Mouse (Mus musculus) right cerebral cortex, postnatal 4 days (tissue): ENCODE data around the gene Tmem243.

ENCODE experiments used
- DNase-seq: peaks from one replicate; pipeline ENCODE4 v3.0.0-alpha.2; 2022

Gene Tmem243

DNA sequence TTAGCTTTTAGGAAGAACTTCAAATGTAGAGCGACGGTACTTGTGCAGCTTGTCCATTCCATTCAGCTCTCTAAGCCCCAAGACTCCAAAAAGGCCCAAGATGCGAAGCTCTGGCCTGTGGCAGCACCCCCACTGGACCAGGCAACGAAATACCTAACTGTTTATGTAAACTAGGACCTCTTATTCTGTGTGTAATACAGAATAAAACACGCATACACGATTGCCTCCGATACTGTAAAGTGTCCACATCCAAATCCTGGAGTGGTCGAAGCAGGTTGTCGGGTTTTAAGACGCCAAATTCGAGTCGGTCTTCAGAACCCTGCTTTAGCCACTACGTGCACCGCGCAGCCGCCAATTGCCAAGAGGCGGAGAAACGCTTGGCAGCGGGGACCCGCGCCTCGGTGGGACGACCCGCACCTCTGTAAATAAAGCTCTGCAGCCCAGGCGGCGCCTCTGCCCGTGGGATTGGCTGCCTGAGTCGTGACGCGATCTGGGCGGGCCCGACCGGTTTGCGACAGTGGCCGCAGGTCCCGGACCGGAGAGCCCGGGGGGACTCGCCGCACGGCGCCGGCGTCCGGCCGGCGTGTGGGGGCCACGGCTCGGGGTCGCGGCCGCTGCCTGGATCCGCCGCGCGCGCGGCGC lies at the start of gene Tmem243:
Gene Tmem243, plus strand, starts transcription at position 462 of the 642 bp plus-strand sequence.
- peak; percentile 74 for DNase-seq

DNA sequence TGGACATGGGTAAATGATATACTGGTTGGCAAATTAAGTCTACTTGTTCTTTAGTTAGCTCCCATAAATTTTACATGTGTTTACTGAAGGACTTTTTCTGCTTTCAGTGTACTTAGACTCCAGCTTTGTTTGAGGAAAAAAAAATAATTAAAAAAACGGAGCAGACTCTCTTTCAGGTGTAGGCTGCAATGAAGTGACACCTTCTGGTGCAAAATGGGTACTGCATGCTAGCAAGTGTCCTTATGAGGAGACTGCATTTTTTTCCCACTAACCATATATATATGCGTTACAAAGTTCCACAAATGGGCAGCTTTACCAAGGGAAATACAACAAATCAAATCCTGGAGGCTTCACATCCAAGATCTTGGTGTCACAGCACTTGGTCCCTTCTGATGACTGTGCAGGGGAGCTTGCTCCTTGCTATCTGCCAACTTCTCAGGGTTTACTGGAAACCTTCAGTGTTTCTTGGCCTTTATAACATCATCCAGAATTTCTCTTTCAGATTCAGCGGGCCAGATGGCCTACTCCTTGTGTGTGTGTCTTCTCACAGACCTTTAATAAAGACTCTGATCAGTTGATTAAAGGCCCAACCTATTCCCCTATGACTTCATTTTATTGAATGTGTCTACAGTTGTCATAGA lies 44.3 kb upstream of the Tmem243 start:
- DNase-seq = peak; percentile 66

DNA sequence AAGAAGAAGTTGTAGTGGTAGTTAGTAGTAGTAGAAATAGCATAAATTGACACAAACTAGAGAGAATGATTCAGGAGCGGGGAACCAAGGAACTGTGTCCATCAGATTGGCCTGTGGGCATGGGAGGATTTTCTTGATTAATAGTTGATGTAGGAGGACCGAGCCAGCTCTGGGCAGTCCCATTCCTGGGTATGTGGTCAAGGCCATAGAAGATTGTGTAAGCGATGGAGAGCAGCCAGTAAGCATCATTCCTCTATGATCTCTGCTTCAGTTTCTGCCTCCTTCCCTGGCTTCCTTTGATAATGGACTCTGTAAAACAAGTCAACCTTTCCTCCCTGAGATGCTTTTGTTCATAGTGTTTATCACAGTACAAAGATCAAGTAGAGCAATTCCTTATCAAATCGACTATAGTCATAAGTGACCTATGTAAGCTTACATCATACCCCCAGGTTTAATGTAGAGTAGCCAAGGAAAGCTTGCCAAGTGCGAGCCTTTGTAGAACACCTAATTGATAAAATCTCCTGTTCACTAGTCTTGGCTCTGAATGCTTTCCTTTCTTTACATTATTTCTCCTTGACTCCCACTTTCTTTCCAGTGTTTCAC lies 43.1 kb upstream of the Tmem243 start:
- no peak for DNase-seq

DNA sequence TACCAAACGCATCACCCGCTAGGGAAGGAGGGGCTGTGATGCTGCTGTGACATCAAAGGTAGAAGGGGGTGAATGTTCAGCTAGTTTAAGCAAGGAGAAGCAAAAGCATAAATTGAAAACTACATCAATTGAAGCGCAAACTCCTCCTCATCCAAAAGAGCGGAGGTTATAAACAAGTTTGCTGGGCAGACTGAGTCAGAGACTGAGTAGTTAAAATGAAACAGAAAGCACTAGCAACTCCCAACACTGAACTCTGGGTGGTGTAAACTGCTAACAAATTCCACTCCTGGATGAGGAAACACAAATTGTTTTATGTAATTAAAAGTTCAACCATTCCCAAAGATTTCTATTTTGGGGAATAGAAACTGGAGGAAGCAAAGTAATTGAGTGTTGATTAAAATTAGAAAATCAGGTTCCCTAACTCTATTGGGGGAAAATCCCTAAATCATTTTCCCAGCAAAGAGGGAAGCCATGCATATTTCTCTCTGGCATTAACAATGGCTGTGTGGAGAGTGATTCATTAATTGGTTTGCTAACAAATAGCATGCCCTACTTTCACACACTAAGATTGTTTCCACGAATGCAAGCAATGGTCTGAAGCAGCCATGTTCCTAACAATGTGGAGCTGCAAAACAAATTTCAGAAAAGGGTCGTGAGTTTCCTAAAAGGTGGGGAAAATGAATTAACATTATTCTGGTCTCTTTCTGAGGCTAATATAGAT lies 41.0 kb upstream of the Tmem243 start:
- DNase-seq = no peak

DNA sequence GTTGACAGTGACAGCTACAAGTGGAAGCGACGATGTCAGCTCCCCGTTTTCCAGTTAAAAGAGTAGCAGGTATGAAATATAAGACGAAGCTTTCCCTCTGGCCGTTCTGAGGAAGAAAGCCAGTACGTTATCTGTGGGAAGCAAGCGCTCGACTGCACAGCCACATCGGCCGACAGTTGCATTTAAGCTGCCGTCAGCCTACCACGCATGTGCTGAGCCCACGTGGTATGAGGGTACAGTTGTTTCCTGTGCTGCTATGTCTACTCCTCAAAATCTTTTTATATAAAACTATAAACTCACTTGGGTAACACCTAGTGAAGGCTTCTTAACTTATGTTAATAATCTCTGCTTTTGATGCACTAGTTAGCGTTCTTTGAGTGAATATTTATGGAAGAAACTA lies 40.2 kb upstream of the Tmem243 start:
- no peak for DNase-seq

DNA sequence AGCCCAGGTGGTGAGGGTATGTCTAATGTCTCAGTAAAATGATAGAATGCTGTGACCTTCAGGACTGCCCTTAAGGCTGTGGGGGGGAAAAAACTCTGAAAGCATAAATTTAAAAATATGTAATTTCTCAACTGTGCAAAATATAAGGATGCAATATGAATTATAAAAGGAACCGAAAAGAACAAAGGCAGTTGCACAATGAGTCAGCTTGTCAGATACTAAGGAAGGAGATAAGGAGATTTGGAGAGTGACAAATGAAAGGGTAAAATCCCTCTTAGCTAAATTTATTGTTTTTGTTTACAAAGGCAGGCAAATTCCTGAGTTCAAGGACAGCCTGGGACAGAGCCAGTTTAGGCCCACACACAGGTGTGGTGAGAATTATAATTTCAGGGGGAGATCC lies 36.3 kb upstream of the Tmem243 start:
- DNase-seq = no peak

DNA sequence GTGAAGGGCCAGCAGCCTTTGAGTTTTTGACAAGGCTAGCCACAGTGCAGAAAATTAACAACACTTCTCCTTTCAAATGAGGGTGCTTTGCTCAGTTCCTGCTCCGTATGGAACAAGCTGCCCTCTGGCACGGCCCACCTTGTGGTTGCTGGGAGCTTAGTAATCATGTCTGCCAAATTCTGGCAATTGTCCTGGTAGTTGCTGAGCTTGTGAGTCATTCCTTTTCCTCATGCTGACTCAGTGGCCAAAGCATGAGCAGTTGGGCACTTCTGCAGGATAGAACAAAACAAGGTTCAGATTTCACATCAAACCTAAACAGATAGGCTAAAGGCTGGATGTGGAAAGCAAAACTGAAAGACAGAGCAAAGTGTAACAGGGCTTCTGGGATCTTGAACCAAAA lies 31.6 kb upstream of the Tmem243 start:
- DNase-seq = no peak

DNA sequence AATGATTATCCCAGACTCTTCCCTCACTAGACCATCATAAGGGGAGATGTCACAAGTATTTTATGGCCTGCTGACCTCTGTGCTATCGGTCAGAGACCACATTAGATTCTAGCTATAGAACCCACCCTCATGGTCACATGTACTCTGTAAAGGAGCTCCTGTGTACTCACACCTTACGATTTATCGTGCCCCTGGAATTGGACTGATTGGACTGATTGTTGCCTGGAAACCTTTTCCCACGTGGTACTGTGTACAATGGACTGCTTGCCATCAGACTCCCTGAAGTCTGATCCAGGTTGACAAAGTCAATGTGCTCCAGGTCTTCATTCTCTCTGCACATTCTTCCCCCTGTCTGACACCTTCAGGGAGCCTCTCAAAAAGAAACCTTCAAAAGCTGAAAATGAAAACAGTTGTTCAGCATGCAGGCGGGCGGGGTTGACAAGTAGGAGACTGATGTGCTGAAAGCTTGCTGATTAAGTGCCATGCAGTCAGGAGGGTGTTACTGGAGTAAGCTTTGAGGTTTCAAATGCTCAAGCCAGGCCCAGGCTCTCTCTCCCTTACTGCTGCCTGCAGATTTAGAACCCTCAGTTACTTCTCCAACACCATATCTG lies 30.8 kb upstream of the Tmem243 start:
- no peak for DNase-seq

DNA sequence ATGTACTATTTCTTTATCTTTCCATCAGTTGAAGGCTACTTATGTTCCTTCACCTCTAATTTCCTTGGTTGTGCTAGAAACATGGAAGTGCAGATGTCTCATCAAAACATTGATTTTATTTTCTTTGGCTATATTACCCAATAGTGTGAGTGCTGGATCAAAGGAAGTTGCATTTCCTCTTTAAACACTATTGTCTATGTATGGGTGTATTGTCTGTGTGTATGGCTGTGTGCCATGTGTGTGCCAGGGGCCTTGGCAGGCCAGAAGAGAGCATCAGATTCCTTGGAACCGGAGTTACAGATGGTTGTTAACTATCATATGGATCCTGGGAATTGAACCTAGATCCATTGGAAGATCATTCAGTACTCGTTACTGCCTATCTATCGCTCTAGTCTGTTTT lies 29.1 kb upstream of the Tmem243 start:
- no peak for DNase-seq

DNA sequence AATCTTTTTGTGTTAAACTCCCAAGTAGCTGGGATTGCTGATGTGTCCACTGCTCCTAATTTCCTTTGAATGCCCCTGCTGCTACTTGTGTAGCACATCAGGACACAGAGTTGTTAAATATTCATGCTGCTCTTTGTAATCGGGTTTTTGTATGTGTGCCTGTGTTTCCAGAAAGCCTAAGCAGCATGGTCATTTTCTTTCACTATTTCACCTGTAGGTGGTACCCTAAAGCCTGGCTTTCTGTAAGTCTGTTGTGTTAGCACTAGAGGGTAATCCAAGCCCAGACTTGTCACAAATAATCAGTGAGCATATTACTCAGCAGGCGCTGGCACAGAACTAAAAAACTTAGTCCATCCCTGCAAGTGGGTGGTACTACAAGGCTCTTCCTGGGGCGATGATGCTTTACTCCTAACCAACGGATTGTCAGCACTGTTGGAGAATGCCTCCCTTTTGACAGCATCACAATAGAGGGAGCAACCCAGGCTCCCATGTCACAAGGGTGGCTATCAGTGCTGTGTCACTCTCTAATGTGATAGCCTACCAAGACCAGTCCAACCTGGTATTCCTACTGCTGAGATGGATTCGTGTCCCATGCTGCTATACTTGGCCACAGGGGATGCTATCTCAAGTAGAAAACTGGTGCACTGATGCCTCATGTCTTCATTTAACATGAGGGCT lies 27.2 kb upstream of the Tmem243 start:
- DNase-seq = no peak

DNA sequence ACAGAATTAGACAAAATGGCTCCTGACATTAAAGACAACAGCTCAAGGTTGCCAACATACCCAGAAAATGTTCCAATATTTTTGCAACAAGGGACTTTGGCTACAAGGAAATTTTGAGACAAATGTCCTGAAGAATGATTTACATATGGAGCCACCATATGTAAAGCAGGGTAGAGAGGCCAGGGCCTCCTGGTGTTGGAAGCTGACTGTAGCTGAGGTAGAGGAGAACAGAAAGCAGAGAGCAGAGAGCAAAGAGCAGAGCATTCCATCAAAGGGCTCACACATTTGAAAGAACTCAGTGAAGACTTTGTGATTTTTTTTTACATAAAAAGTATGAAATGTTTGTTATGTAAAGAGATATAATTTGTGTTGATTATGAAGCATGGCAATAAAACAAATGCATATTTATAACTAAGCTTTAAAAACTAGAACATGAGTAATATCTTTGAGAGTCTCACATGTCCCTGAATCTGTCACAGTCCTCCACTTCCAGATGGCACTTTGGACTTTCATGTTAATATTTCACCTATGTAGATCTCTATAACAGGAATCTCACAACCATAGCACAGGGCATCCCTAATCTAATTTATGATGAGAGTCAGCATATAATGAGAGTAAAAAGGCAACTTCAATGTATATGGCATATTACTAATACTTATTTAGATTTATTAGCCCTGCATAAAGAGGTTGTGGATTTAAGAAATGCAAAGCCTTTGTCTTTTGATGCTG lies 20.5 kb upstream of the Tmem243 start:
- no peak for DNase-seq

DNA sequence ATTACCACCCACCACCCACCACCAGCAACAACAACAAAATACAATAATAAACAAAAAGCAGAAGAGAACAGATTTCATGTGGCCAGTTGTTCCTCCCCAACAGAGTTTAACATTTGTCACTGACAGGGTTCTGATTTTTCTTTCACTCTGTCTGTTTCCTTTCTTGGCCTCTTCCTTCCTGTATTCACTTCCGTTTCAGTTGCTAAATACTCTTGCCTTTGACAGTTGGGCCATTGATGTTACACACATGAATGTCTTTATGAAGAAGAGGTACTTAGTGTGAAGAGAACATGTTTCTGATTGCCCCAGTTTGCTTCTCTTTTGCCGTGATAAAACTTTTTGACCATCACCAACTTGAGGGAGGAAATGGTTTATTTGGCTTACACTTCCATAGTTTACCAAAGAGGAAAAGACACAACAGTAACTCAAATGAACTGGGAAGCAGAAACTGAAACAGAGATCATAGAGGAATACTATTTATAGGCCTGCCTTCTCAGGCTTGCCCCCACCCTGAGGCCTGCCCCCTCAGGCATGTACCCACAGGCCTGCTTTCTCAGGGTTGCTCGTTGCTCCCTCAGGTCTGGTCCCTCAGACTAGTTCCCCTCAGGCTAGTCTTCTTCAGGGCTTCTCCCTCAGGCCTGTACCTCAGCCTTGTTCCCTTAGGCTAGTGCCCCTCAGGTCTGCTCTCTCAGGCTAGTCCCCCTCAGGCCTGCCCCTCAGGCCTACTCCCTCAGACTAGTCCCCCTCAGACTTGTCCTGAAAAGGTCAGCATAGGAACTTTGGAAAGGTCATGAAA lies 13.3 kb upstream of the Tmem243 start:
- no peak for DNase-seq

DNA sequence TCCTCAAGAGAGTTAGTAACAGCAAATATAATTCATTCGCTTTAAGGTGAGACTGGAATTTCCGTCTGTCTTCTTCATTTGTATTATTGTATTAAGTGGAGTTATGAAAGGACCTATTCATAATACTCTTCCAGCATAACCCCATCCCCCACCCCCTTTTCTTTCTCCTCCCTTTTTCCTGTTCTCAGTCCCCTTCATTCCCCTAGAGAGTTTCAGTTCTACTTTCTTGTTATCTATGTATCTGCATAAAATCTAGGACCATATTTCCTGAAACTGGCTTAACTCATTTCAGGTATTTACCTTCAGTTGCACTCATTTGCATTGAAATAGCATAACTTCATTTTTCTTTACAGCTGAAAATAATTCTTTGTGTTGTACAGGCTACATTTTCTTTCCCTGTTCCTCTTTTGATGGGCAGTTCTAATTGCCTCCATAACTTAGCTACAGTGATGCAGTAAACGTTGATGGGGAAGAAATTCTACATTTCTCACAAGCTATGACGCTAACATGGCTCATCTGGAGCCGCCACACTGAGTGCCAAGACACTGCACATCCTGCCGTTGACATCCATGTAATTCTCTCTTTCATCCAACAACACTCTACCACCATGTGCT lies 9.9 kb upstream of the Tmem243 start:
- DNase-seq = no peak

DNA sequence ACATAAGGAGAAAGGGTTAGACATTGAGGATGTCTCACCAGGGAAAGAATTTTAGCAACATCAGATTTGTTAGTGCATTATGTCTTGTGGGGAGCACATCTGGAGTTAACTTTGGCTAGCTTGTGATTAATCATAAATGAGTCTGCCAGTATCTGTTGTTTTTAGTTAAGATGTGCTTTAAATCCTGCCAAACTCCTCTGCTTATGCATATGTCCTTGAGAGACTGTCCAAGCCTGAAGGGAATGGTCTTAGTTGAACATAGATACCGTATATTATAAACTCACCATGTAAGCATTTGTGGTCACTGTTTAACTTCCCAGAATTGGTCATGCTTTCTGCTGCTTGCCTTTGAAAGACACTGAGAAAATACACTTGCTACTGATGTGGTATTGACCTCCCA lies 7.8 kb upstream of the Tmem243 start:
- no peak for DNase-seq

DNA sequence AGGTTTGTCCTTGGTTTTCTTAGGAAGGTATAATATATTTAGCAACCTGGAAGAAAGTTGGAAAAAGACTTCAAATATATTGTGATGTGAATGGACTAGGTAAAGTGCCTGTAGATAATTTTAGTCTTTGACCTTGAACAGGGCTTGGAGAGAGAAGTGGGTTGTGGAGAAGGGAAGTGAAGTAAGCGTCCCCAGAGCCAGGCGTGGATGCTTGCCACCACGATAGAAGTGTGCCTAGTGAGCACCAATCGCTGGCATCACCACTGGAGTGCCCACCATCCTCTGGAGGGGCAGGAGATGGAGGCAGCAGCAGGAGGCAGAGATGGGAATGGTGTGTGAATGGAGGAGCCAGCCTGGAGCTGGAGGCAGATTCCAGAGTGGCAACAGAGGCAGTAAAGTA lies 7.0 kb upstream of the Tmem243 start:
- no peak for DNase-seq

DNA sequence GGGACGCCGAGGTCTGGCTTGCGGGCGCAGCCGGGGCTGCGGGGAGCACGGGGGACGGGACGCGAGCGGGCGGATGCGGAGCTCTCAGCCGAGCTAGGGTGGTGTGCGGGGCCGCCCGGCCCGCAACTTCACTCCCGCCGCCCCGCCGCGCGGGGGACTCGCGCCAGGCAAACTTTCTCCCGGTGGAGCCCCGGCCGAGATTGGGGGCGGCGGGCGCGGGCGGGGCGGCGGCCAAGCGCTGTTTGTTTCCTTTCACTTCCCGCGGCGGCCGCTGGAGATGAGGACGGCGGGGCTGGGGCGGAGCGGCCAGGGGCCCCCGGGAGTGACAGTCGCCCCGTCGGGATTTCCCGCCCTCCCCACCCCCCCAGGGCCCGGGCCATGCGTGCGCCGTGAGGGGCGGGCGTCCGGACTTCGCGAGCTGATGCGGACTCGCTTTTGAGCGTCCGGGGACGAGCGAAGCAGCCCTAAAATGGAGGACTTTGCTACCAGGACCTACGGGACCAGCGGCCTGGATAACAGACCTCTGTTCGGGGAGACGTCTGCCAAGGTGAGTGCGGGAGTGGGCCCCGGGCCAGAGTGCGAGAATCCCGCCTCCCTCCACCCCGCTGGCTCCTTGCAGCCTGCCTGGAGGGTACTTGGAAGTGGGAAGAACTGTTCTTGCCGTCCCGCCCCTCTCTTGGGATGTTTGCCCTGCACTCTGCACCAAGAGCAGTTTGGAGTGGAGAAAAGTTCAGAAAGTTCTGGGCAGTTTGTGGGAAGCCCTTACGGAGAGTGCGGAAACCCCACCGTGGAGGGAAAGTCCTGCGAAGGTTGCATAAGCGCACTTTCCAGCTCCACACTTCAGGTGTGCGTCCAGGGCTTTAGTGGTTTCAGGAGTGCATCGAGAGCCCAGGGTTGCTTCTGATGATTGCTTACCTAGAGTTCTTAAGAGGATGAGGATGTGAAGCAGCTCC lies 657 bp downstream of the Tmem243 start:
- DNase-seq = peak; percentile 31

DNA sequence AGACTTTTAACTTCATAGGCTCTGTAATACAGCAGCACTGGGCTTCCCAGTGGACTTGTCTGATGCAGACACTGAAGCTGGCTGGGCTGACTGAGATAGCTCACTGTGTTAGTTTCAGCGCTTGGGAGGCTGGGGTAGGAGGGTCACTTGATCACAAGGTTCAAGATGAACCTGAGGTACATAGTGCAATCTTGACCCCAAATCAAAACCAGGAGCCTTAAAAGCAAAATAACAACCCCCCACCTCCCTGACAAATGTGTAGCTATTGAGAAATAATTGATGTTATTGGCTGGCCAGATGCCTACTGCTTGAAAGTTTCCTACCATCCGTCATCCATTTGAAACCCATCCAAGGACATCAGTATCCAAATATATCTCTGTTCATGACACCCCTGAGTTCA lies 2.2 kb downstream of the Tmem243 start:
- DNase-seq = no peak

DNA sequence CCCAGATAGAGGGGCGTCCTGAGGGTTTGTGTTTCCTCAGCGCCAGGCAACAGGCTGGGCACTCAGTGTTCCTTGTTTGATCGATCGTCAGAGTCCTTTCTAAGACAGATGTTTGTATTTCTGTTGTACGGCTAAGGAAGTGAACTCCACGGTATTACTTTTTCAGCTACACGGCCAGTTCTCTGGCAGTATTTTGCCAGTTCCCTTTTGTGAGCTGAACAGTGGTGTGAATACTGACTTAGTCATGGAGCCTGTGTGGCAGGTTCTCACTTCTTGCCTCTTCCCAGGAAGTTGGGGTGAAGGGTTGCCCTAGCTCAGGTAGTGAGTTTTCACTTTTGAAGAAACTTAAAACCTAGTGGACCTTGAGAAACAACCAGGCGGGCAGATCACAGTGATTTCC lies 3.5 kb downstream of the Tmem243 start:
- no peak for DNase-seq

DNA sequence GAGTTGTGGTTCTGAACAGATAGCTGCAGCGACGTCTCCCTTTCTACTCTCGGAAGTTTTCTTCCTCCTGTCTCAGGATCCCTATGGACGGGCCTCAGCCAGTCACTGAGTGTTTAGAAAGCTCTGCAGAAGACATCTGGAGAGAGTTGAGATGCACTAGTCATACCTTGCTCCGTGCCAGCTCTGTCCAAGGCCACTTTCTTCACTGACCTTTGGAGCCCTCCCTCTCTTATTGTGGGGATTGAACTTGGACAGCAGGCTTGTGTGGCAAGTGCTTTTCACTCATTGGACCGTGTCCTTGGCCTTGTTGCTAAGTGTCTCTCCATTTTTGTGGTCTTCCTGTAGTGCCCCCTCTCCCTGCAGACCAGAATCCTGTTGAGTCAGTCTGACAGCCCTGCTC lies 6.3 kb downstream of the Tmem243 start:
- DNase-seq = no peak
